Mouse (Mus musculus): ENCODE measurements around the gene Col8a2. TPM values are rescaled to one million over a fixed set of nuclear protein-coding genes. Genes with fewer than 3 reads are reported as not detected.

The Col8a2 gene
- polyA plus RNA-seq, 1 experiment from 2014 or later = 1.9 TPM

DNA sequence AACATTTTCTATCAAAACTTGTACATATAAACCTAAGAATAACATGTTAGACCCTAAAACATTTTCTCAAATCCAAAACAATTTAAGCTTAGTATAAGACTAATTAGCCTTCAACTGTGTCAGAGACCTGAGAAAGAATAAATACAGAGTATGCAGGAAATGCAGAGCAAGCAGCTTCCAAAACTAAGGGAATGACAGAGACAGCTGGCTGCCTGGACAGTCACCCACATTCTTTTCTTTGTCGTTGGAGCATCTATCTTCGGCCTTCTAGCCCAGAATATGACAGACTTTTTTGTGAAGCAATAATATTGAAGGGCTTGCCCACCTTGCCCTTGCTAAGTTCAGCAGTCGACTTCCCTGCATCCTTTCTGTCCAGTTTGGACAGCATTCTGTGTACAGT is 17.3 kb upstream of the Col8a2 start:
- no peak for DNase-seq (ENCODE audit: low spot score)
- no peak for ATAC-seq (replicated peaks; ENCODE audit: low FRiP score)
- 76% methylated on average over 3 of the region's 3 CpGs for WGBS
- Histone ChIP-seq H3K4me1 (replicated peaks; ENCODE audit: control insufficient read depth, insufficient read depth, low read length) (no peaks in the 10 kb centered on the region), H3K27me3 (replicated peaks; ENCODE audit: control insufficient read depth, insufficient read depth, low read length) (no peaks in the 10 kb centered on the region), H3K4me3 (ENCODE audit: low read depth, low read length) (no peak overlapping the region), H3K4me2 (no peak overlapping the region), H3K9me3 (ENCODE audit: control insufficient read depth, low read length) (no peaks in the 10 kb centered on the region), H3K27ac (ENCODE audit: low read depth, low read length) (no peak overlapping the region), H3K36me3 (ENCODE audit: control insufficient read depth, insufficient read depth, low read length) (peaks cover 7% of the 10 kb centered on the region; the same call in 1 of the 2 replicates), H3K9ac (ENCODE audit: low read depth, low read length) (no peak overlapping the region)

DNA sequence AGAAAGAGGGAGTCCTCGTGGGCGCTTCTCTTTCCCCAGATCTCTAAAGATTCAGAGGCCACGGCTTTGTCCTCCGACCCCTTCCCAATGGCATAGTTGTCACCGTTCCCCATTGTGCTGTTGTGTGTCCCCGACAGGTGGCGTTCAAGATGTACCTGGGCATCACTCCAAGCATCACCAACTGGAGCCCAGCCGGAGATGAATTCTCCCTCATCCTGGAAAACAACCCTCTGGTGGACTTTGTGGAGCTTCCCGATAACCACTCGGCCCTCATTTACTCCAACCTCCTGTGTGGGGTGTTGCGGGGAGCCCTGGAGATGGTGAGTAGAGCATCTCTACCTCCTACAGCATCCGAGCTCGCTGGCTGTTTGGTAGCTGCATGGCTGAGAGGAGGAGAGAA is 12.8 kb upstream of the Col8a2 start:
- Histone ChIP-seq H3K4me3 (ENCODE audit: low read depth, low read length) (no peak overlapping the region), H3K4me2 (no peak overlapping the region), H3K4me1 (replicated peaks; ENCODE audit: control insufficient read depth, insufficient read depth, low read length) (no peaks in the 10 kb centered on the region; the same call in 1 of the 2 replicates), H3K9ac (ENCODE audit: low read depth, low read length) (no peak overlapping the region), H3K27ac (ENCODE audit: low read depth, low read length) (no peak overlapping the region), H3K9me3 (ENCODE audit: control insufficient read depth, low read length) (no peaks in the 10 kb centered on the region), H3K36me3 (ENCODE audit: control insufficient read depth, insufficient read depth, low read length) (peaks cover 9% of the 10 kb centered on the region; the same call in 1 of the 2 replicates), H3K27me3 (replicated peaks; ENCODE audit: control insufficient read depth, insufficient read depth, low read length) (no peaks in the 10 kb centered on the region)
- ATAC-seq (replicated peaks; ENCODE audit: low FRiP score) (no peak), DNase-seq (ENCODE audit: low spot score) (no peak)
- 84% methylated on average over 13 of the region's 13 CpGs for WGBS

DNA sequence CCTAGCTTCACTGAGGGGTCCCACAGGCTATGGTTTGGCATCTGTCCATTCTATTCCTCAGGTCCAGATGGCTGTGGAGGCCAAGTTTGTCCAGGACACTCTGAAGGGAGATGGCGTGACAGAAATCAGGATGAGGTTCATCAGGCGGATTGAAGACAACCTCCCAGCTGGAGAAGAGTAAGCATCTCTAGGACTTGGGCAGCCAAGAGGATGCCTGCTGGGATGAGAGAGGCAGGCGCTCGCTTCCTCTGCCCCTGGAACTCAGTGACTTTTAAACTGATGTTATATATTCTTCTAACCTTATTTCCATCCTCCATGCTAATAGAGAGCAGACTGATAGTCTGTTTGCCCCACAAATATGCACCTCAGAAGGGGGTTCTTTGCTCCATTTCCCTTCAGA is 11.5 kb upstream of the Col8a2 start:
- DNase-seq (ENCODE audit: low spot score) (no peak), ATAC-seq (replicated peaks; ENCODE audit: low FRiP score) (no peak)
- 91% methylated on average over 4 of the region's 4 CpGs for WGBS
- H3K27me3 ChIP-seq (replicated peaks; ENCODE audit: control insufficient read depth, insufficient read depth, low read length) = no peaks in the 10 kb centered on the region
- H3K4me1 ChIP-seq (replicated peaks; ENCODE audit: control insufficient read depth, insufficient read depth, low read length) = no peaks in the 10 kb centered on the region; the same call in 1 of the 2 replicates
- H3K9me3 ChIP-seq (ENCODE audit: control insufficient read depth, low read length) = no peaks in the 10 kb centered on the region
- peaks cover 9% of the 10 kb centered on the region; the same call in 1 of the 2 replicates for H3K36me3 ChIP-seq (ENCODE audit: control insufficient read depth, insufficient read depth, low read length)
- H3K4me2 ChIP-seq = no peak overlapping the region
- H3K9ac ChIP-seq (ENCODE audit: low read depth, low read length) = no peak overlapping the region
- no peak overlapping the region for H3K27ac ChIP-seq (ENCODE audit: low read depth, low read length)
- H3K4me3 ChIP-seq (ENCODE audit: low read depth, low read length) = no peak overlapping the region

DNA sequence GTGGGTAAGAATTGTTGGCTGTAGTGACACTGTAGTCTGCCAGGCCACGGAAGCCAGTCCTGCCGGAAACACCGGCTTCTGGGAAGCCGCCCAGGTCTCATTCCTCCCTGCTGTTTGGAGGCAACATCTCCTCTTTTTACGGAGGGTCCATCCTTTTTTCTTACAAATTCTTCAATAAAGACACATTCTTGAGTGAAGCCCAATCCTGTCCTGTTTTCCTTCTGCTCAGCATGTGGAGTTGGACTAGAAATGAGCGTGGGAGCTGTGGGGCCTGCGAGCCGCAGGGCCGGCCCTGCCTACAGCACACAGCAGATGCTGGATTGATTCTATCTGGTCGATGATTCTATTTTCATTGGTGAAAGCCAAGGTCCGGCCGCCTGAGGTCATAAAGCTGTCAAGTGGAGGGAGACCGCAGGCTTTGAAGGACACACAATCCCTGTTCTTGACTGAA is 10.9 kb upstream of the Col8a2 start:
- Histone ChIP-seq H3K4me2 (no peak overlapping the region), H3K4me1 (replicated peaks; ENCODE audit: control insufficient read depth, insufficient read depth, low read length) (no peaks in the 10 kb centered on the region; the same call in 1 of the 2 replicates), H3K9me3 (ENCODE audit: control insufficient read depth, low read length) (no peaks in the 10 kb centered on the region), H3K27me3 (replicated peaks; ENCODE audit: control insufficient read depth, insufficient read depth, low read length) (no peaks in the 10 kb centered on the region), H3K36me3 (ENCODE audit: control insufficient read depth, insufficient read depth, low read length) (peaks cover 9% of the 10 kb centered on the region; the same call in 1 of the 2 replicates), H3K4me3 (ENCODE audit: low read depth, low read length) (no peak overlapping the region), H3K9ac (ENCODE audit: low read depth, low read length) (no peak overlapping the region), H3K27ac (ENCODE audit: low read depth, low read length) (no peak overlapping the region)
- ATAC-seq (replicated peaks; ENCODE audit: low FRiP score) (no peak), DNase-seq (ENCODE audit: low spot score) (no peak)
- 93% methylated on average over 13 of the region's 13 CpGs for WGBS

DNA sequence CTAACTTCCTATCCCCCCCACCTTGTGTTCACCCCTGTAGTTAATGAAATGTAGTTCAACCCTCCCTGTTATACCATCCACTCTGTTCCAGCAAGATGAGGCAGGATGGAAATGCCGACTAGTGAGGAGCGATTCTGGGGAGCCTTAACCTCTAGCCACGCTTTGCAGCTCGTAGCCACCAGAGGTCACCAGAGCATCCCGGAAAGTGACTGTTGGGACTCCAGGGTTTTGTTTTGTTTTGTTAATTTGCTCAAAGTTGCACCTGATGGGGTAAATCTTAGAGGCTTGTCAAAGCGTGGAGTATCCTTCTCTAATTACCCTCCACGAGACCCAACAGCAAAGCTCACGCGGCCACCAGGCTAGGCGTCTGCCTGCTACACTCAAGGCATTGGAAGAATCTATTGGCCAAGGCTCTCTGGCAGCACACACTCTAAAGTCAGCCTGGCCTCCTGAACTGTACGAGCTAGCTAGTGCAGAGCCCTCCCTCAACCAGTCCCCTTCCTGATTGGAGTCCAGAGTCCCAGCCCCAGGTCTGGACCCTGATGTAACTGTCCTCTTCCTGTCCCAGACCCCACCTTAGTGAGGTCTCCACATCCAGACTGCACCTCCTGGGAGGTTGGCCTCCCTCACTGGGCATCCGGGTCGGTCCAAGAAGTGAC is 8.6 kb upstream of the Col8a2 start:
- Histone ChIP-seq H3K4me2 (peak overlapping the region; percentile 24), H3K27me3 (replicated peaks; ENCODE audit: control insufficient read depth, insufficient read depth, low read length) (no peaks in the 10 kb centered on the region), H3K4me3 (ENCODE audit: low read depth, low read length) (no peak overlapping the region), H3K9me3 (ENCODE audit: control insufficient read depth, low read length) (no peaks in the 10 kb centered on the region), H3K4me1 (replicated peaks; ENCODE audit: control insufficient read depth, insufficient read depth, low read length) (no peaks in the 10 kb centered on the region; the same call in 1 of the 2 replicates), H3K36me3 (ENCODE audit: control insufficient read depth, insufficient read depth, low read length) (peaks cover 9% of the 10 kb centered on the region; the same call in 1 of the 2 replicates), H3K9ac (ENCODE audit: low read depth, low read length) (no peak overlapping the region), H3K27ac (ENCODE audit: low read depth, low read length) (no peak overlapping the region)
- WGBS = 11% methylated on average over 13 of the region's 13 CpGs
- ATAC-seq (replicated peaks; ENCODE audit: low FRiP score) = peak; percentile 41; the same call in 1 of the 2 replicates
- no peak for DNase-seq (ENCODE audit: low spot score)

DNA sequence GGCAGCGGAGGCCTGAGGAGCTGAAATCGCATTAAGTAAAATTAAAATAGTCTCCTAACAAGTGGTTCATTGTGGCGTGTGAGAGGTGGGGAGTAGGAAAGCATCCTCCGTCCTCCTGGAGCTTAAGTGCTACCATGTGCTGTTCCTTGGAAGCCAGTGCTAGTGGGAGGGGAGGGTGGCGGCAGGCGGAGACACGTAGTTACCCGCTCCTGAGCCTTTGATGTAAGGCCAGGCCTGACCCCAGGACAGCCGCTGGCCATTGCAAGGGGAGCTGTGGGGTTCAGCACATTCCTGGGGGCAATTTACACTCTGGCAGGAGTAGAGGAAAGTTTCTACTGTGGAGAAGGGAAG is 8.1 kb upstream of the Col8a2 start:
- no peaks in the 10 kb centered on the region for H3K9me3 ChIP-seq (ENCODE audit: control insufficient read depth, low read length)
- no peak overlapping the region for H3K4me3 ChIP-seq (ENCODE audit: low read depth, low read length)
- no peak overlapping the region for H3K9ac ChIP-seq (ENCODE audit: low read depth, low read length)
- peaks cover 7% of the 10 kb centered on the region; the same call in 1 of the 2 replicates for H3K36me3 ChIP-seq (ENCODE audit: control insufficient read depth, insufficient read depth, low read length)
- no peak overlapping the region; the same call in 1 of the 2 replicates for H3K4me2 ChIP-seq
- no peaks in the 10 kb centered on the region; the same call in 1 of the 2 replicates for H3K4me1 ChIP-seq (replicated peaks; ENCODE audit: control insufficient read depth, insufficient read depth, low read length)
- H3K27me3 ChIP-seq (replicated peaks; ENCODE audit: control insufficient read depth, insufficient read depth, low read length) = no peaks in the 10 kb centered on the region
- H3K27ac ChIP-seq (ENCODE audit: low read depth, low read length) = no peak overlapping the region
- no peak for ATAC-seq (replicated peaks; ENCODE audit: low FRiP score)
- no peak for DNase-seq (ENCODE audit: low spot score)
- WGBS = 52% methylated on average over 9 of the region's 9 CpGs

DNA sequence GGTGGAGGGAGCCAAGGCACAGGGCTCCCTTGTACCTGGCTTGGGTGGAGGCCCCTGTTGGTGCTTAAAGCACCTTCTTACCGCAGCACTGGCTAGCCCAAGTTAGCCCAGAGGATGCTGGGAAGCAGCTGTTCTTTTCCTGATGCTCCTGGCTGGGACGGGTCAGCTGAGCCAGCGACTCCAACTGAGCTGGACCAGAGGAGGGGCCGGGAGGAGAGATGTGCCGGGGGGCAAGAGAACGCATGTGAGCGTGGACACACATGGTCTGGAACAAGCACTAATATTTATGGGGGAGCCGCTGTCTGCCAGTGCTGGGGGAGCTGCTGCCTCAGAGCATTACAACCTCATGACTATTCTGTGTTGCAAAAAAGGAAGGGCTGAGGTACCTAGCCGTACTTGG is 7.6 kb upstream of the Col8a2 start:
- Histone ChIP-seq H3K4me2 (no peak overlapping the region), H3K9me3 (ENCODE audit: control insufficient read depth, low read length) (no peaks in the 10 kb centered on the region)
- DNase-seq (ENCODE audit: low spot score) = no peak

DNA sequence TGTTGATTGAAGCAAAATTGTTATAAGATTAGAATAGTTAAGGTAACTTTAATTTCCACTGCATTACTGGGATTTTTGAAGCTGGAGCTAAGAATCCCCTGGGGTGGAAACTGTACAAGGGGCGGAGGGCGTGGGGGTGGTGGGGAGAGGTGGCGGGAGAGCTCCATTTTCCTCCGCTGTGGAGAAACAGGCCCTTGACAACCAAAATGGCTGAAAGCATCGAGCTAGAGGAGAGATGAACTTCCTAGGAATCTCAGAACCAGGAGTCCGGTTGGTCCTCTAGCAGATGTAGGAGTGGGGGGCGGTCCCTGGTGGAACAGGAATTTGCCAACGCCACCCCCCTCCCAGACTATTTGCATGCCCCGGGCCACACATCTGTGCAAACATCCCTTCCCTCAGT is 4.9 kb upstream of the Col8a2 start:
- Histone ChIP-seq H3K27me3 (replicated peaks; ENCODE audit: control insufficient read depth, insufficient read depth, low read length) (peaks cover 25% of the 10 kb centered on the region), H3K36me3 (ENCODE audit: control insufficient read depth, insufficient read depth, low read length) (0 out of 2 replicates have a peak, but pooled peaks cover 2% of the 10 kb centered on the region), H3K4me2 (no peak overlapping the region), H3K9me3 (ENCODE audit: control insufficient read depth, low read length) (no peaks in the 10 kb centered on the region), H3K4me3 (ENCODE audit: low read depth, low read length) (no peak overlapping the region), H3K27ac (ENCODE audit: low read depth, low read length) (no peak overlapping the region), H3K9ac (ENCODE audit: low read depth, low read length) (no peak overlapping the region), H3K4me1 (replicated peaks; ENCODE audit: control insufficient read depth, insufficient read depth, low read length) (peaks cover 4% of the 10 kb centered on the region; the same call in 1 of the 2 replicates)
- WGBS = 70% methylated on average over 9 of the region's 9 CpGs
- no peak for ATAC-seq (replicated peaks; ENCODE audit: low FRiP score)
- DNase-seq (ENCODE audit: low spot score) = no peak

More for the DNA sequence above, 7.6 kb upstream of the Col8a2 start:
- peaks cover 4% of the 10 kb centered on the region; the same call in 1 of the 2 replicates for H3K36me3 ChIP-seq (ENCODE audit: control insufficient read depth, insufficient read depth, low read length)
- ATAC-seq (replicated peaks; ENCODE audit: low FRiP score) = no peak
- no peak overlapping the region for H3K4me3 ChIP-seq (ENCODE audit: low read depth, low read length)
- H3K4me1 ChIP-seq (replicated peaks; ENCODE audit: control insufficient read depth, insufficient read depth, low read length) = no peaks in the 10 kb centered on the region; the same call in 1 of the 2 replicates
- H3K9ac ChIP-seq (ENCODE audit: low read depth, low read length) = no peak overlapping the region
- no peak overlapping the region for H3K27ac ChIP-seq (ENCODE audit: low read depth, low read length)
- H3K27me3 ChIP-seq (replicated peaks; ENCODE audit: control insufficient read depth, insufficient read depth, low read length) = peaks cover 2% of the 10 kb centered on the region
- 71% methylated on average over 9 of the region's 9 CpGs for WGBS

DNA sequence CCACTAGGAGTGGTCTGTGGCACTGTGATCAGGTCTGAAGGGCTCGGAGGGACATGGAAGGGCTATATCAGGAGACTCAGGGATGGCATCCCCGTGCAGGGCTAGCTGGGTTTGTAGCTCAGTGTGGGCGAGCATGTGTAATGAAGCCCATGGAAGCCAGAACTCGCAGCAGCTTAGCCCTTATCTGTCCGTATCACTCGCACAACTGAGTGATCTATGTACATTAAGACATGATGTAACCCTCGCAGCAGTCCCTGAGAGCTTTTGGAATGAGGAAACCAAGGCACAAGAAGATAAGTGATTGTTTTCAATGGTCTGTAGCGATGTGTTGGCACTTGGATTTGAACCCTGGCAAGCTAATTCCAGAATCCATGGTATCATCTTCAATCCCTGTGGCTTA is 3.0 kb upstream of the Col8a2 start:
- Histone ChIP-seq H3K4me1 (replicated peaks; ENCODE audit: control insufficient read depth, insufficient read depth, low read length) (peaks cover 6% of the 10 kb centered on the region; the same call in 1 of the 2 replicates), H3K4me2 (no peak overlapping the region), H3K4me3 (ENCODE audit: low read depth, low read length) (no peak overlapping the region), H3K27me3 (replicated peaks; ENCODE audit: control insufficient read depth, insufficient read depth, low read length) (peaks cover 44% of the 10 kb centered on the region), H3K36me3 (ENCODE audit: control insufficient read depth, insufficient read depth, low read length) (no peaks in the 10 kb centered on the region), H3K9me3 (ENCODE audit: control insufficient read depth, low read length) (no peaks in the 10 kb centered on the region), H3K27ac (ENCODE audit: low read depth, low read length) (no peak overlapping the region), H3K9ac (ENCODE audit: low read depth, low read length) (no peak overlapping the region)
- WGBS = 64% methylated on average over 8 of the region's 8 CpGs
- DNase-seq (ENCODE audit: low spot score) (no peak), ATAC-seq (replicated peaks; ENCODE audit: low FRiP score) (no peak)
